16 mouse cellular contexts compared by ENCODE assay signal in the genomic region with DNA sequence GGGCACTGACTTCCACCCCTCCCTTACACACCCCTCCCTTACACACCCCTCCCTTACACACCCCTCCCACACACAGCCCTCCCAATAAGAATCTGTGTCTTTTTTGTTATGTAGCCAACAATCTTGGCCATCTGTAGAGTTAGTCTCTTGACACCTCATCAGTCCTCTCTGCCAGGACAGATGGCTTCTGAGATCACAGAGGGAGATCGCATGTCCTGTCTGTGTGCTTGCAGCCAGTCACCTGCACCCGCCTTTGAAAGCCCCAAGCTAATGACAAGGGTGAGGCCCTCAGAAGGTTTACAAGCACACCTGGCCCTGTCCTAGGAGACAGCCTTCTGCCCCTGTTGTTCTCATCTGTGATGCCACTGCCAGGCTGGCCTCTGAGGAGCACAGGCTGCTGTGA.
A peak's percentile ranks its signal among the peaks of the same experiment; 100 is the strongest.
DNase-seq lines count a peak whose midpoint lies in the region; ATAC-seq lines count a peak whose summit lies in the region.
"Had no signal": no experiment of that assay in that cellular context is flagged by ENCODE, and none has a peak within 500 bp of the region (broad histone marks: within the 10 kb centered on the region; RNA-seq: fewer than 3 reads in every experiment).

No protein-coding gene starts in this region.

- no peaks in the 10 kb centered on the region for H3K4me1 ChIP-seq in embryonic facial prominence, embryonic 14.5 days (ENCODE audit: control insufficient read depth, insufficient read depth, low read length)
- peaks cover 12% of the 10 kb centered on the region for H3K4me1 ChIP-seq in embryonic facial prominence, embryonic 10.5 days
- H3K4me1 ChIP-seq in forebrain, embryonic 16.5 days (replicated peaks; ENCODE audit: control insufficient read depth, insufficient read depth, low read length) = no peaks in the 10 kb centered on the region
- no peaks in the 10 kb centered on the region for H3K4me1 ChIP-seq in neural tube, embryonic 14.5 days (ENCODE audit: control insufficient read depth, insufficient read depth, low read length)
- H3K4me1 ChIP-seq: liver, embryonic 13.5 days; neural tube, embryonic 12.5 days; stomach, embryonic 15.5 days had no signal

- peak; percentile 36 for DNase-seq in embryonic facial prominence, embryonic 14.5 days (ENCODE audit: low spot score)
- DNase-seq in embryonic facial prominence, embryonic 10.5 days (ENCODE audit: low spot score) = no peak
- DNase-seq in lung, postnatal 10 days = peak; percentile 8
- no peak for DNase-seq in lung, postnatal 25 days (ENCODE audit: low spot score)
- no peak for DNase-seq in adipocyte (ENCODE audit: low spot score)
- no peak for DNase-seq in layer of hippocampus, adult 18-20 months (ENCODE audit: low spot score in 2 of 2)
- DNase-seq: gastrocnemius, postnatal 36 days; liver, embryonic 13.5 days; right cerebral cortex, postnatal 25 days had no signal

- whole genome bisulfite sequencing in embryonic facial prominence, embryonic 14.5 days = 35% methylated on average over 2 of the region's 2 CpGs
- WGBS in embryonic facial prominence, embryonic 10.5 days = 65% methylated on average over 2 of the region's 2 CpGs
- 47% methylated on average over 2 of the region's 2 CpGs for WGBS in forebrain, embryonic 16.5 days
- WGBS in neural tube, embryonic 14.5 days = 49% methylated on average over 2 of the region's 2 CpGs

- no peaks in the 10 kb centered on the region for H3K27me3 ChIP-seq in embryonic facial prominence, embryonic 14.5 days (replicated peaks; ENCODE audit: control insufficient read depth, insufficient read depth, low read length)
- H3K27me3 ChIP-seq in embryonic facial prominence, embryonic 10.5 days (replicated peaks; ENCODE audit: low read depth, poor library complexity, severe bottlenecking) = no peaks in the 10 kb centered on the region
- no peaks in the 10 kb centered on the region for H3K27me3 ChIP-seq in forebrain, embryonic 16.5 days (replicated peaks; ENCODE audit: control insufficient read depth, insufficient read depth, low read length)
- no peaks in the 10 kb centered on the region for H3K27me3 ChIP-seq in neural tube, embryonic 14.5 days (ENCODE audit: control insufficient read depth, insufficient read depth, low read length)
- H3K27me3 ChIP-seq: liver, embryonic 13.5 days; neural tube, embryonic 12.5 days; stomach, embryonic 15.5 days had no signal

- H3K9ac ChIP-seq in embryonic facial prominence, embryonic 14.5 days (ENCODE audit: low read depth, low read length) = no peak overlapping the region
- H3K9ac ChIP-seq in forebrain, embryonic 16.5 days (replicated peaks; ENCODE audit: low read depth, low read length) = no peak overlapping the region
- H3K9ac ChIP-seq in neural tube, embryonic 14.5 days (replicated peaks; ENCODE audit: low read depth, low read length) = no peak overlapping the region
- H3K9ac ChIP-seq: liver, embryonic 13.5 days; neural tube, embryonic 12.5 days; stomach, embryonic 15.5 days had no signal

- no peaks in the 10 kb centered on the region for H3K9me3 ChIP-seq in embryonic facial prominence, embryonic 14.5 days (ENCODE audit: control insufficient read depth, low read length)
- no peaks in the 10 kb centered on the region for H3K9me3 ChIP-seq in embryonic facial prominence, embryonic 10.5 days
- H3K9me3 ChIP-seq in forebrain, embryonic 16.5 days (ENCODE audit: control insufficient read depth, low read length) = no peaks in the 10 kb centered on the region
- H3K9me3 ChIP-seq in neural tube, embryonic 14.5 days (ENCODE audit: control insufficient read depth, low read length) = no peaks in the 10 kb centered on the region
- H3K9me3 ChIP-seq: liver, embryonic 13.5 days; neural tube, embryonic 12.5 days; stomach, embryonic 15.5 days had no signal

- H3K27ac ChIP-seq in embryonic facial prominence, embryonic 14.5 days (replicated peaks; ENCODE audit: low read depth, low read length) = no peak overlapping the region
- H3K27ac ChIP-seq in embryonic facial prominence, embryonic 10.5 days (replicated peaks) = no peak overlapping the region
- H3K27ac ChIP-seq in forebrain, embryonic 16.5 days (ENCODE audit: low read length) = no peak overlapping the region
- no peak overlapping the region for H3K27ac ChIP-seq in neural tube, embryonic 14.5 days (ENCODE audit: low read depth, low read length)
- H3K27ac ChIP-seq: liver, embryonic 13.5 days; neural tube, embryonic 12.5 days; stomach, embryonic 15.5 days had no signal

- peak; percentile 86 for ATAC-seq in embryonic facial prominence, embryonic 14.5 days (ENCODE audit: low read depth)
- ATAC-seq in forebrain, embryonic 16.5 days = peak; percentile 66
- ATAC-seq in neural tube, embryonic 14.5 days (ENCODE audit: low read depth) = peak; percentile 34; the same call in 1 of the 2 replicates
- ATAC-seq: intestine, embryonic 16.5 days had no signal

- H3K4me3 ChIP-seq in embryonic facial prominence, embryonic 14.5 days (ENCODE audit: low read depth, low read length) = no peak overlapping the region
- no peak overlapping the region for H3K4me3 ChIP-seq in embryonic facial prominence, embryonic 10.5 days
- no peak overlapping the region for H3K4me3 ChIP-seq in forebrain, embryonic 16.5 days (replicated peaks; ENCODE audit: low read length)
- no peak overlapping the region for H3K4me3 ChIP-seq in neural tube, embryonic 14.5 days (ENCODE audit: low read depth, low read length)
- H3K4me3 ChIP-seq: erythroblast, embryonic 14.5 days; liver, embryonic 13.5 days; neural tube, embryonic 12.5 days; stomach, embryonic 15.5 days had no signal

- H3K36me3 ChIP-seq in embryonic facial prominence, embryonic 14.5 days (ENCODE audit: control insufficient read depth, insufficient read depth, low read length) = peaks cover 3% of the 10 kb centered on the region; the same call in 1 of the 2 replicates
- H3K36me3 ChIP-seq in embryonic facial prominence, embryonic 10.5 days (replicated peaks) = 0 out of 2 replicates have a peak, but pooled peaks cover 3% of the 10 kb centered on the region
- no peaks in the 10 kb centered on the region for H3K36me3 ChIP-seq in forebrain, embryonic 16.5 days (ENCODE audit: control insufficient read depth, insufficient read depth)
- no peaks in the 10 kb centered on the region for H3K36me3 ChIP-seq in neural tube, embryonic 14.5 days (ENCODE audit: control insufficient read depth, insufficient read depth, low read length)
- H3K36me3 ChIP-seq: liver, embryonic 13.5 days; neural tube, embryonic 12.5 days; stomach, embryonic 15.5 days had no signal

- H3K4me2 ChIP-seq in embryonic facial prominence, embryonic 14.5 days (ENCODE audit: low read depth, low read length) = no peak overlapping the region
- H3K4me2 ChIP-seq in forebrain, embryonic 16.5 days (ENCODE audit: low read length) = no peak overlapping the region
- H3K4me2 ChIP-seq in neural tube, embryonic 14.5 days (ENCODE audit: low read depth, low read length) = no peak overlapping the region
- H3K4me2 ChIP-seq: liver, embryonic 13.5 days; midbrain, embryonic 11.5 days; neural tube, embryonic 12.5 days; stomach, embryonic 15.5 days had no signal

Comparison
In these comparisons a context has a peak if more than half of its experiments do, and no peak if none do; other contexts are left out.
1. DNase-seq: peak in embryonic facial prominence, embryonic 14.5 days (single experiment) and lung, postnatal 10 days (single experiment); none in embryonic facial prominence, embryonic 10.5 days (single experiment), lung, postnatal 25 days (single experiment), adipocyte (single experiment) and layer of hippocampus, adult 18-20 months (0 of 2).
2. ATAC-seq: peak in every context shown above with its lines; median percentile 86 in embryonic facial prominence, embryonic 14.5 days; 66 in forebrain, embryonic 16.5 days; 34 in neural tube, embryonic 14.5 days.